Mouse (Mus musculus) liver, postnatal 0 days (tissue): ENCODE data around the gene Lrrc49.

Source experiments
- CTCF ChIP-seq: sonication (generic); IDR thresholded peaks from 2 replicates; pipeline ENCODE4 v1.5.1; 2016; ENCODE audit warnings: antibody characterized with exemption, low read depth
- EP300 ChIP-seq: IDR thresholded peaks from 2 replicates; pipeline ENCODE4 v1.6.1; 2016; ENCODE audit warnings: antibody characterized with exemption, low read depth, mild to moderate bottlenecking

- TF ChIP-seq EP300 (no peak), CTCF (no peak)
These were observed 23.6 kb downstream of the Lrrc49 start for GRCm38 (mm10) chr9:60664385-60664784.
